Mouse (Mus musculus) naive thymus-derived CD4-positive, alpha-beta T cell, adult 2 months (primary cell): ENCODE measurements around the gene Add3.

Experiments used
- DNase-seq: peaks from one replicate; pipeline ENCODE4 v3.0.0-alpha.2; 2011; ENCODE audit warnings: low read depth

The Add3 gene

GRCm38 (mm10) chr19:53233586-53233985 lies 93.3 kb downstream of the Add3 start:
- DNase-seq = no peak

- no peak for DNase-seq
Observed at GRCm38 (mm10) chr19:53241806-53242205, 101.6 kb downstream of the Add3 start.

GRCm38 (mm10) chr19:53243956-53244355 lies 103.7 kb downstream of the Add3 start:
- DNase-seq = no peak

GRCm38 (mm10) chr19:53247558-53247957 lies 107.3 kb downstream of the Add3 start:
- no peak for DNase-seq

- peak; percentile 78 for DNase-seq
Observed at GRCm38 (mm10) chr19:53248023-53248494, 107.8 kb downstream of the Add3 start.

DNA sequence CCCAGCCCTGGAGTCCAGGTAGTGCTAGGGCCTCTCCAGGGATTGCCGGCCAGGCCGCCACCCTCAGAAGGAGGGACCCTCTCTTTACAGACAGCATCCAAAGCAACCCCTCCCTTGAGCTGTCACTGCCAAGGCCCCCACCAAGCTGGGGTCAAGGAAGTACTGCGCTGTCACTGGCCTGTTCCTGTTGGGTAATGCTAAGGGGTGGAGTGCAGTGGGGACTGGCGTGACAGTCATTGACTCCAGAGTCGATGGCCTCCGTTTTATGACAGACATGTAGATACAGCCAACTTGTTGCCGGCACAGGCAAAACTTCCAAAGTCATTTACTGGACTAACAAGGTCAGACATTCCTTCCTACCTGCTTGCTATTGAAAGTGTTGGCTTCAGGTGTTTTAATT lies 110.8 kb downstream of the Add3 start:
- DNase-seq = no peak

DNA sequence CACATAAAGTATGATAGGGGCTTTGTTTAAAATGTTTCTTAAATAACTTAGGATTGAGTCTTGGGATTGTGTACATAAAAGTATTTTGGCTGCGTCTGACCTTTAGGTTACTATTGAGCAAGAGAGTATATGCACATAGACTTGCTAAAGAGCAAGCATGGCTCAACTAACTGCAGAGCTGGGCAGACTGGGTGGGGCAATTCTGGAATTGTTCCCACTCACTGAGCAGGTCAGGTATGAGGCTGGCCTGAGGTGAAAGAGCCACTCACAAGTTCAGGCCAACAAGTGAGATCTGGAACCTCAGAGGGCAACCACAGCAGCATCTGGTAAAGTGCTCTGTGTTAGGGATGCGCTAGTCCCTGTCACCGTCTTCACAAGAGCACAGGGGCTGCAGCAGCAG lies 111.4 kb downstream of the Add3 start:
- DNase-seq = no peak

- DNase-seq = no peak
Observed at GRCm38 (mm10) chr19:53252111-53253028, 112.1 kb downstream of the Add3 start.

- no peak for DNase-seq
Observed at GRCm38 (mm10) chr19:53256361-53256760, 116.1 kb downstream of the Add3 start.

GRCm38 (mm10) chr19:53256991-53257594 lies 116.8 kb downstream of the Add3 start:
- peak; percentile 7 for DNase-seq

DNA sequence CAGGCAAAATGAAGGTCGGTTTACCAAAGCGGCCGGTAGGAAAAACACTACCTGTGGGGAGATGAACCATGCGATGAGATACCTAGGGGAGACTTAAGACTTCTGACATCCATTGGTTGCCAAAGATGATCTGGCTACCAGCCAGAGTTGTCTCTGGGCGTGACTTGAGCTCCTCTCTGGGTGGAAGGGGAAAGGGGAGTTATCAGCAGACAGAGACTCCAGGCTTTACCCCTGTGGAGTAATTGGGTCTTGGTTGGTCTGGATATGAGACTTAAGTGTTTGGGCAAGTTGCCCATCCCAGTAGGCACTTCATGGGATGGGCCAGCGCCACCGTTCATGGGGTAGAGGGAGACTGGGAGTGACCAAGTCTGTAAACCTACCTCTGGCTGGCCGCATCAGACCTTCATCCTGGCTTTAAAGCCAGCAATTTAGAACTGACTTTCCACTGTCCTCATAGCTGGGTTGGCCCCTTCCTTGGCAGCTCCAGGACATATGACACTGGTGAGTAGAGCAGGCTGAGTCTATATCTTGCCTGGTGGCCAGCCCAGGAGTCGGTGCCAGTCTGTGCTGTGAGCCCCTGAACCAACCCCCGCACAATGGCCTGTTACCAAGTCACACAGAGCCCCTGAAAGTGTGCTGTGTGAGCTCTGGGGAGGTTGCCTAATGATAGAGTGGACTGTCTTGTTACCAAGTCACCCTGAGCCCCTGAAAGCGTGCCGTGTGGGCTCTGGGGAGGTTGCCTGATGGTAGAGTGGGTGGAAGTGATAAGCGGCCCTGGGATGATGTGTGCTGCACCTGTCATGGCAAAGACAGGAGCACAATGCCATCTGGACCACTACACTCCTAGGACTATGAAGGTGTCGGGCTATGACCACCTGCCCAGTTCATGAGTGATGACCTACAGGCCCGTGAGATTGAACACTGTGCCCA lies 117.7 kb downstream of the Add3 start:
- DNase-seq = peak; percentile 7

- no peak for DNase-seq
Observed at GRCm38 (mm10) chr19:53258740-53259506, 118.7 kb downstream of the Add3 start.

GRCm38 (mm10) chr19:53259541-53259940 lies 119.3 kb downstream of the Add3 start:
- DNase-seq = no peak

DNA sequence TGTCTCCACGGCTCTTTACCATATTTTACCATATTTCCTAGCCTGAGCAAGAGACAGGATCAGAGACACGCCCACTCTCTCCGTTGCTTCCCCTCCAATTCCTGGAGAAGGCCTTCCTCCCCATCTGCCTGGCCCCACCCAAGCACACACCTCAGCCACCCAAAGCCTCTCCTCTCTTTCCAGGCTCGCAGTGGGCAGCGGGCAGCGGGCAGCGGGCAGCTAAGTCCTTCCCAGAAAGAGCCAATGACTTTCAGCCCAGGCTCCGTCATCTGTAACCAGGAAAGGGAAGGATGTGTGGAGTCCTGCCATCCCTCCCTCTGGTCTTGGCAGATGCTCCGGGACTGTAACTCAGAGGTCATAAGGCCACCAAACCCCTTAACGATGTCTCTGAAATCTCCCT lies 120.0 kb downstream of the Add3 start:
- DNase-seq = no peak

GRCm38 (mm10) chr19:53260828-53261227 lies 120.6 kb downstream of the Add3 start:
- DNase-seq = no peak

DNA sequence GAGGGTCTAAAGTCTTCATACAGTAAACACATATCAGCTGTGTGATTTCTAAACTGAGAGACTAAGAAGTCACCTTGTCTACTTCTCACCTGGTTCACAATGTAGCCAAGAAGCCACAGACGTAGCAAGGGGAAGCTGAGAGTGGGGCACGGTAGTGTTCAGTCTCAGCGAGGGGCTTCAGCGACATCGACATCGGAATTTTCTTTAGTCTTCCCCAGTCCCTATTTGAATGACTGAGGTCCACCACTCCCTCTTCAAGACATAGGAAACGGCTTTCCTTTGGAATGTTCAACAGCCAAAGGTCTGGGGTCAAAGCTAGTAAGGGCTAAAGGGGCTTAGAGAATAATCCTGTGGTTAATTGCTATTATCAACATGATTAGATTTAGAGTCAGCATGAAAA lies 121.8 kb downstream of the Add3 start:
- DNase-seq = no peak

DNA sequence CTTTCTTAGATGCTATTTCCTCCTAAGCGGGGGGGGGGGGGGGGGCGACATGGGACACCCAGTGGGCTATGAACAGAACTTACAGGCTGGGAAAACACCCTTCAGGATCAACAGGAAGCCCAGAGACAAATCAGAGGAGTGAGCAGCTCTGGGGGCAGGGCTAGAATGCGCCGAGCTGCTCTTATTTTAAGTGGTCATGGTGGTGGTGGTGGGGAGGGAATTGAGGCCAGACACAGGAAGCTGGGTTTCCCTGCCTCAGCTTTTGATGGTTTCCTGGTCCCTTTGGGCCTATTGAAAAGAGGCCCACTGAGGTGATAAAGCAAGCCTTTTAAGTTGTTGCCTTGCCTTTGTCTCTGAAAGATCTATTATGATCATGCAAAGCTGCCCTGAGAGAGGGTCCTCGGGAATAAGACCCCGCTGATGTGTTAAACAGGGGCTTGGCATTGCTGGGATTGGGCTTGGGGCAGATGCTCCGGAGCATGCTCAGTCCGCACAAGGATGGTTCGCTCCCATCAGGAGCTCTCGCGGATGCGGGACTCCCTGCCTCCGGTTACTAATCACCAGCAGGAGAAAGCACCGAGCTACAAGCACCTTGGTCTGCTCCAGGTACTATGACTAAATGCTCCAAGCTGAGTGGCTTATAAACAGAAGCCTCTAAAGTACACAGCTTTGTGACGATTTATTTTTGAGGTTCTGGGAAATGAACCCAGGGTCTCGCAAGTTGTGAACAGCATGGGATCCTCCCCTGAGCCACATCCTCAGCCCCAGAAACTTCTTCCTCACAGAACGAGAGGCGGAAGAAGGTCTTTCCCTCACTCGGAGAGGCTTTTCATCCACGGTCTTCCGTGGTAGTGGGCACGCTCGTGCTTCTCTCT lies 123.9 kb downstream of the Add3 start:
- DNase-seq = peak; percentile 68

DNA sequence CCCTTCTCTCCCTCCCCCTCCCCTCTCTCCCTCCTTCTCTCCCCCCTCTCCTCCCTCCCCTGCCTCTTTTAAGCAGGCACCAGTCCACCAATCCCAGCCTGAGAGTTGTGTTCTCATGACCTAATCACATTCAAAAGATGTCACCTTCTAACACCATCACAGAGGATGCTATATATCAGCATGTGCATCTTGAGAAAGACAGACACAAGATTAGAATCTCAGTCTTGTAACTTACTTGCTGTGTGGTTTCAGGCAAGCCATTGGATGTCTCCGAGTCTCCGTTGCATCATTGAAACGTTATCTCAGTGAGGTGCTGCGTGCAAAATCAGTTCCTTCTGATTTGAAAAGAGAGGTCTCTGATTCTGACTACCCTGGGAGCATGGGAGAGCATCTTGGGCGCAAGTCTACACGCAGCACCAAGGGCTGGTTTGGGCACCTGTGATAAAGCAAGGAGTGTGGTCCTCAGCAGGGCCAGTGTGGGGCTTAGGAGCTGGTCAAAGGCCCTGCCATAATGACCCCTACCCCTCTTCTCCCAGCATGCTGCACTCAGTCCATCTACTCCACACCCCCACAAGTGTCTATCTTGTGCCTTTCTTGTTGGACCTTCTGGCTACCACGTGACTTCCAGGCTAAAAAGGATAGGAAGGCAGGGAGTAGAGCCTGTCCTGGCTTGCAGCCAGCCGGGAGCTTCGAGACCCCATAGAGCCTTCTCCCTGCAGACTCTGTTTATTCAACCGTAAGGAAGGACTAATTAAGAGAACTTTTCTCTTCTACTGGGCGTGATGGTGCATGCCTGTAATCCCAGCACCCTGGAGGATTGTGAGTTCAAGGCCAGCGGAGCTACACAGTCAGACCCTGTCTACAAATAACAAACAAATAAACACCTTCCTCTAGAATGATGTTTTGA lies 124.8 kb downstream of the Add3 start:
- DNase-seq = peak; percentile 40

DNA sequence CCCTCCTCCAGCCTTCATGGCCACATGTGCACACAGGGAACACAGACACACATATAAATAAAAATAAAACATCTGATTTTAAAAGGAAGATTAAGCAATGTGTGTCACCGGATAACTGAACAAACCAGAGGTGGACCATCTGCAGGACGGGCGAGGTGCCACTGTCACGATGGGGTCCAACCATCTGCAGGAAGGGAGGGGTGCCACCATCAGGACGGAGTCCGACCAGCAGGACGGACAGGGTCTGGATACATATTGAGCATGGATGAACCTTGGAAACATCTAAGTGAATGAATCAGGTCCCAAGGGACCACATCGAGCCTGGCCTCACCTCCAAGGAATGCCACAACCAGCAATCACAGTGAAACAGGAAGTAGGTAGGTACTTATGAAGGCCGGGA lies 127.1 kb downstream of the Add3 start:
- DNase-seq = no peak
